Mouse (Mus musculus) cerebellum, adult 2 months (tissue): ENCODE data around the gene Art5. TPM values are rescaled to one million over a fixed set of nuclear protein-coding genes. Genes with fewer than 3 reads are reported as not detected.
A peak's percentile ranks its signal among the peaks of the same experiment; 100 is the strongest.

Source experiments
- DNase-seq, 2 experiments: peaks; one replicate each; pipeline ENCODE4 v3.0.0; 2021
- H3K27ac ChIP-seq: fragments of 200-500 bp; 2 replicates; pipeline ENCODE4 v1.5.1; 2012; ENCODE audit warnings: low read length, control low read depth, inconsistent platforms; ENCODE audit not compliant: insufficient read depth
- H3K27me3 ChIP-seq: fragments of 200-500 bp; 2 replicates; pipeline ENCODE4 v1.6.1; 2012; ENCODE audit warnings: inconsistent platforms, mild to moderate bottlenecking, low read length, moderate library complexity; ENCODE audit not compliant: control insufficient read depth, insufficient read depth
- H3K4me1 ChIP-seq: fragments of 200-500 bp; 2 replicates; pipeline ENCODE4 v1.6.1; 2011; ENCODE audit warnings: low read length; ENCODE audit not compliant: control insufficient read depth, insufficient read depth
- H3K4me3 ChIP-seq: fragments of 200-500 bp; replicated peaks from 2 replicates; pipeline ENCODE3; 2011; ENCODE audit warnings: mild to moderate bottlenecking, low read depth, low read length, control low read depth; ENCODE audit not compliant: insufficient read depth
- CTCF ChIP-seq: fragments of 200-500 bp; IDR thresholded peaks from 2 replicates; pipeline ENCODE4 v1.5.1; 2011; ENCODE audit warnings: low read depth, mild to moderate bottlenecking, control low read depth, low read length, moderate library complexity, borderline replicate concordance; ENCODE audit not compliant: insufficient read depth
- POLR2A ChIP-seq: fragments of 200-500 bp; IDR thresholded peaks from 2 replicates; pipeline ENCODE4 v1.6.1; 2011; ENCODE audit warnings: low read length, control low read depth, borderline replicate concordance; ENCODE audit not compliant: insufficient read depth
- WGBS: fragments of 180-500 bp; shearing (Covaris S2); methylation state at CpG from one replicate; pipeline ENCODE4 v1.1.7; 2018; 5-methylcytosine and 5-hydroxymethylcytosine counted together
- polyA plus RNA-seq: library from polyadenylated mRNA; depleted of rRNA; stranded (reverse); fragments of >200 nt; gene quantifications from 2 replicates; pipeline ENCODE4 v1.2.3, GENCODE M21; 2012

Art5 gene
- polyA plus RNA-seq, 1 experiment = not detected

GRCm38 (mm10) chr7:102100868-102101267 lies 8.4 kb downstream of the Art5 start:
- WGBS = 83% methylated on average over 5 of the region's 5 CpGs
- TF ChIP-seq POLR2A (no peak), CTCF (no peak)
- no peak overlapping the region for H3K4me3 ChIP-seq
- no peak overlapping the region for H3K27ac ChIP-seq
- no peak for DNase-seq
- H3K4me1 ChIP-seq = no peaks in the 10 kb centered on the region
- no peaks in the 10 kb centered on the region for H3K27me3 ChIP-seq

DNA sequence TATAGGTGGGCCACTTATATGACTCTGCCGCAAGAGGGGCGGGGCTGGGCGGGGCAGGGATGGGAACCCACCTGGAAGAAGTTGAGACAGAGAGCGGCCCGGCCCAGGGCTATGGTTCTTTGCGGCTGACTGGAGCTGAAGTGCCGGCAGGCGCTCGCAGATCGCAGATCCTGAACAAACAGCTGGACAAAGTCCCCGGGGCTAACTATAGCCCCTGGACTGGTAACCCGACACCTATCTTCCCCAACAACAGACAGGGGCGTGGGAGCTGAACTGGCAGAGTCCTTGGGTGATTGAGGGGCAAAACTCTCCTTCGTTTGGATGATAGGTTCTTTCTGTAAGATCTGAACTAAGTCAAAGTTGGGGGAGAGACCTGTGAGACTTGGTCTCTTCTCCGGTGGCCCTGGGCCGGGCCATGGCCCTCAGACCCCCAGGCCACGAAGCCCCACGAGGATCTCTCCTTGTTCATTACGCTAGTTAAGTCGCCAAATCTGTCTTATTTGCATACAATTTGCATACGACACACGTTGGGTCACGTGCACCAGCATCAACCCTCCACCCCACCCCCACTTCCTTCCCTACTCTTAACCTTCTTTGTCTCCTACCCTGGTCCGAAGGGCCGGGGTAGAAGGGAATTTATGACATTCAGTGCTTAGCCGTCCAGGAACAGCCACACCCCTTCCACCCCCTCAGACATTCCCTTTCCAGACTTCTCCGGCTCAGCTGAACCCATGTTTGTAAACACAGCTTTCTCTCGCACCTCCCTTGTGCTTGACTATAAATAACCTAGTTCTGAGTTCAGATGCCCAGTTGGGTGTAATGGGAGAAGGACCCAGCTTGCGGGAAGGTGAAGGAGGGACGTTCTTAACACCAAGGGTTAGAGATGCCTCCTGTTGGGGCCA lies 9.3 kb downstream of the Art5 start:
- Histone ChIP-seq H3K27ac (no peak overlapping the region), H3K4me3 (no peak overlapping the region), H3K27me3 (no peaks in the 10 kb centered on the region), H3K4me1 (no peaks in the 10 kb centered on the region)
- WGBS = 17% methylated on average over 30 of the region's 30 CpGs
- DNase-seq = no peak
- TF ChIP-seq CTCF (no peak), POLR2A (no peak)

DNA sequence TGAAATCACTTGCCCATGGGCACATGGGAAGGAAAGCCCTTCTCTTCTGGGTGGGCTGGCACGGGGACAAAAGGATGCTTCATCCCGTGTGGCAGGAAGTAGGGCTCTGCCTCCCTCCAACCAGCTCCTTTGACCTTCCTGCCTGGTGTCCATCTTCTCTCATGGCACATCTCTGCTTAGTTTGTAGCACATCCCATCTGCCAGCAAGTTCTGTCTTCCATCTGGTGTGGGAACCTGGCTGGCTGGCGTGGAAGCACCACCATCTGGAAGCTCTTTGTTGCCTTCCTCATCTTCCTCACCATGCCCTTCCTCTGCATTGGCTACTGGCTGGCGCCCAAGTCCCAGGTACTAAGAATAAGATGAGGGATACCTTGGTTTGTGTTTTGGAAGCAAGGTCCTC lies 22.0 kb downstream of the Art5 start:
- WGBS = 46% methylated on average over 4 of the region's 4 CpGs
- TF ChIP-seq CTCF = no peak
- TF ChIP-seq POLR2A = no peak
- no peaks in the 10 kb centered on the region for H3K27me3 ChIP-seq
- H3K27ac ChIP-seq = no peak overlapping the region
- H3K4me3 ChIP-seq = no peak overlapping the region
- DNase-seq = peak; percentile 30 to 36
- H3K4me1 ChIP-seq = peaks cover 4% of the 10 kb centered on the region

DNA sequence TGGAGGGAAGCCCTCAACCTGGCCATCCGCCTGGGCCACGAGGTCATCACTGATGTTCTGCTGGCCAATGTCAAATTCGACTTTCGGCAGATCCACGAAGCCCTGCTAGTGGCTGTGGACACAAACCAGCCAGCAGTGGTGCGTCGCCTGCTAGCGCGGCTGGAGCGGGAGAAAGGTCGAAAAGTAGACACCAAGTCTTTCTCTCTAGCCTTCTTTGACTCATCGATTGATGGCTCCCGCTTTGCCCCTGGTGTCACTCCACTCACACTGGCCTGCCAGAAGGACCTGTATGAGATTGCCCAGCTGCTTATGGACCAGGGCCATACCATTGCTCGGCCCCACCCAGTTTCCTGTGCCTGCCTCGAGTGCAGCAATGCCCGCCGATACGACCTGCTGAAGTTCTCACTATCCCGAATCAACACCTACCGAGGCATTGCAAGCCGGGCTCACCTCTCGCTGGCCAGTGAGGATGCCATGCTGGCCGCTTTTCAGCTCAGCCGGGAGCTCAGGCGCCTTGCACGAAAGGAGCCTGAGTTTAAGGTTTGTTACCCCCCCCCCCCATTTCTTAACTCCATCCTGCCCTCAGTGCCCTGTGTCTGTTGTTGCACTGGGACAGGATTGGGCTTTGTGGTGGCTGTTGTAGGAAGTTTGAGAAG lies 25.1 kb downstream of the Art5 start:
- TF ChIP-seq CTCF = no peak
- no peak for TF ChIP-seq POLR2A
- no peak overlapping the region for H3K27ac ChIP-seq
- no peak for DNase-seq
- H3K4me1 ChIP-seq = peaks cover 4% of the 10 kb centered on the region
- 85% methylated on average over 26 of the region's 26 CpGs for WGBS
- no peak overlapping the region for H3K4me3 ChIP-seq
- no peaks in the 10 kb centered on the region for H3K27me3 ChIP-seq

- Histone ChIP-seq H3K4me3 (no peak within 1 kb of the TSS), H3K4me1 (peaks cover 4% of the 10 kb centered on the region), H3K27ac (no peak within 1 kb of the TSS), H3K27me3 (no peaks in the 10 kb centered on the region)
- WGBS = 57% methylated on average over 5 of the region's 5 CpGs
- TF ChIP-seq POLR2A (no peak), CTCF (no peak)
- DNase-seq = no peak
Measured at GRCm38 (mm10) chr7:102082816-102083215, 26.5 kb downstream of the Art5 start, which contains the start of gene Trpc2. Trpc2 (plus strand) TSS chr7:102083116.

DNA sequence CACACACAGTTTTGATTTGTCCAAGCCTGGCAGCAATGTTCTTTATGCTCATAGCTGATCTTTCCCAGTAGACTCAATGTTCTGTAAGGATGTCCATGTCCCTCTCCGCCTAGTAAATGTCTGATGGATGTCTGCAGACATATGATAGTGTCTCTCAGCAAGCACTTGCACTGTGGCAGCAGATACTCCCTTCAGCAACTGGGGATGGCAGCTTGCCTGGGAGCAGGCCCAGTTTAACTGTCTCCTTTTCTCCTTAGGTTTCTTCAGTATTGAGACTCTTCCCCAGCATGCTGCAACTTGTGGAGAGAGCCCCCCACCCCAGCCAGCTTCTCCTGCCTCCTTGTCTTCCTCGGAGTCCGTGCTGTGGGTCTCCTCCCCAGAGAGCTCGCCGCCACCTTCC lies 27.5 kb downstream of the Art5 start:
- TF ChIP-seq POLR2A (no peak), CTCF (no peak)
- Histone ChIP-seq H3K27ac (no peak overlapping the region), H3K4me1 (no peaks in the 10 kb centered on the region), H3K27me3 (no peaks in the 10 kb centered on the region), H3K4me3 (no peak overlapping the region)
- DNase-seq = no peak
- WGBS = 94% methylated on average over 5 of the region's 5 CpGs

DNA sequence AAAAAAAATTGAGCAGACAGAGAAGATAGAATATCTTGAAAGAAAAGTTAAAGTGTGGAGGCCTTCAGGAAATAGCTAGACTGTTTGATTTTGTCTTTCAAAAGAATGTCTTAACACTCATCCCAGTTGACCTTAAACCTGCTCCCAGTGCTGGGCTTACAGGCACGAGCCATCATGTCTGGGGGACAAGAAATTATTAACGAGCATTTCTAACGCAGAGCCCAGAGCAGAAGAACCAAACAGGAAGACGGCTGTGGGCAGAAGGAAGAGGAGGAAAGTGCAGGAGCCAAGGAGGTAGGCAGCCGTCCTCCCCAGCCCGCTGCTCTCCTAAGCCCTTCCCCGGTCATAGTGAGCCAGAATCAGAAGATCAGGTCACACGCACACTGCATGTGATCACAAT lies 29.0 kb downstream of the Art5 start:
- Histone ChIP-seq H3K27me3 (no peaks in the 10 kb centered on the region), H3K27ac (no peak overlapping the region), H3K4me1 (no peaks in the 10 kb centered on the region), H3K4me3 (no peak overlapping the region)
- WGBS = 91% methylated on average over 8 of the region's 8 CpGs
- no peak for DNase-seq
- TF ChIP-seq CTCF = no peak
- no peak for TF ChIP-seq POLR2A
